Mouse (Mus musculus): ENCODE data around the gene Flt3l. TPM values are rescaled to one million over a fixed set of nuclear protein-coding genes. Genes with fewer than 3 reads are reported as not detected.
"Not testable (repeated sequence)": the region's sequence is repeated elsewhere in the genome, so short reads cannot be mapped to it uniquely, and the experiment has no call there.

The Flt3l gene
- polyA plus RNA-seq, 1 experiment from 2014 or later = 2.2 TPM

- Histone ChIP-seq H3K4me1 (replicated peaks; ENCODE audit: control insufficient read depth, insufficient read depth) (0 out of 2 replicates have a peak, but pooled peaks cover 3% of the 10 kb centered on the region), H3K4me3 (ENCODE audit: low read depth, low read length) (no peak overlapping the region), H3K27me3 (ENCODE audit: control insufficient read depth, insufficient read depth, low read length) (no peaks in the 10 kb centered on the region), H3K36me3 (ENCODE audit: control insufficient read depth, insufficient read depth, low read length) (peaks cover 18% of the 10 kb centered on the region; the same call in 1 of the 2 replicates), H3K27ac (replicated peaks) (no peak overlapping the region), H3K9me3 (ENCODE audit: control insufficient read depth, low read length) (no peaks in the 10 kb centered on the region), H3K9ac (ENCODE audit: low read length) (no peak overlapping the region), H3K4me2 (replicated peaks; ENCODE audit: low read depth) (no peak overlapping the region)
- no peak for ATAC-seq (ENCODE audit: low FRiP score, low TSS enrichment)
- no peak for DNase-seq (ENCODE audit: low spot score)
- TF ChIP-seq CTCF (IDR thresholded peaks at IDR 0.05; ENCODE audit: low read depth) = no peak
- no peak for TF ChIP-seq EP300 (optimal IDR thresholded peaks at IDR 0.05)
- WGBS = 73% methylated on average over 5 of the region's 5 CpGs
These were observed 16.2 kb downstream of the Flt3l start for GRCm38 (mm10) chr7:45119780-45120709.

DNA sequence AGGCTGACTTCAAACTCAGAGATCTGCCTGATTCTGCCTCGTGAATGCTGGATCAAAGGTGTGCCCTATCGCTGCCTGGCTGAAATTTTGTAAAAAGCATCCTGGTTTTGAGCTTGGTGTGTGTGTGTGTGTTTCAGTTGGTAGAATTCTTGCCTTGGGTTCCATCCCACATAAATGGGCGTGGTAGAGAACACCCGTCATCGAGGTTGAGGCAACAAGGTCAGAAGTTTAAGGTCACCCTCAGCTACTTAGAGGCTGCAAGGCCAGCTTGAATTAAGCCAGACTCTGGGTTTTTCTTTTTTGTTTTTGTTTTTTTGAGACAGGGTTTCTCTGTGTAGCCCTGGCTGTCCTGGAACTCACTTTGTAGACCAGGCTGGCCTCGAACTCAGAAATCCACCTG is 17.9 kb downstream of the Flt3l start:
- H3K9me3 ChIP-seq (ENCODE audit: control insufficient read depth, low read length) = no peaks in the 10 kb centered on the region
- DNase-seq (ENCODE audit: low spot score) = no peak
- TF ChIP-seq CTCF (IDR thresholded peaks at IDR 0.05; ENCODE audit: low read depth) (no peak), EP300 (optimal IDR thresholded peaks at IDR 0.05) (no peak)
- ATAC-seq (ENCODE audit: low FRiP score, low TSS enrichment) = no peak
- 0 out of 2 replicates have a peak, but pooled peaks cover 3% of the 10 kb centered on the region for H3K4me1 ChIP-seq (replicated peaks; ENCODE audit: control insufficient read depth, insufficient read depth)
- H3K27ac ChIP-seq (replicated peaks) = no peak overlapping the region
- peaks cover 18% of the 10 kb centered on the region; the same call in 1 of the 2 replicates for H3K36me3 ChIP-seq (ENCODE audit: control insufficient read depth, insufficient read depth, low read length)
- H3K4me2 ChIP-seq (replicated peaks; ENCODE audit: low read depth) = no peak overlapping the region
- 73% methylated on average over 6 of the region's 6 CpGs for WGBS
- H3K27me3 ChIP-seq (ENCODE audit: control insufficient read depth, insufficient read depth, low read length) = no peaks in the 10 kb centered on the region
- no peak overlapping the region for H3K9ac ChIP-seq (ENCODE audit: low read length)
- no peak overlapping the region for H3K4me3 ChIP-seq (ENCODE audit: low read depth, low read length)

- no peak for TF ChIP-seq CTCF (IDR thresholded peaks at IDR 0.05; ENCODE audit: low read depth)
- TF ChIP-seq EP300 (optimal IDR thresholded peaks at IDR 0.05) = no peak
- Histone ChIP-seq H3K4me2 (replicated peaks; ENCODE audit: low read depth) (no peak overlapping the region), H3K4me3 (ENCODE audit: low read depth, low read length) (no peak overlapping the region), H3K9me3 (ENCODE audit: control insufficient read depth, low read length) (no peaks in the 10 kb centered on the region), H3K4me1 (replicated peaks; ENCODE audit: control insufficient read depth, insufficient read depth) (no peaks in the 10 kb centered on the region), H3K36me3 (ENCODE audit: control insufficient read depth, insufficient read depth, low read length) (peaks cover 18% of the 10 kb centered on the region; the same call in 1 of the 2 replicates), H3K27me3 (ENCODE audit: control insufficient read depth, insufficient read depth, low read length) (no peaks in the 10 kb centered on the region), H3K27ac (replicated peaks) (no peak overlapping the region; the same call in 1 of the 2 replicates), H3K9ac (ENCODE audit: low read length) (peak overlapping the region; percentile 35; the same call in 1 of the 2 replicates)
- DNase-seq (ENCODE audit: low spot score) (no peak), ATAC-seq (ENCODE audit: low FRiP score, low TSS enrichment) (no peak)
- WGBS = 74% methylated on average over 8 of the region's 8 CpGs
These were observed 18.7 kb downstream of the Flt3l start for GRCm38 (mm10) chr7:45117566-45117965.

GRCm38 (mm10) chr7:45113476-45113875 is 22.8 kb downstream of the Flt3l start:
- H3K27ac ChIP-seq (replicated peaks) = no peak overlapping the region
- H3K9me3 ChIP-seq (ENCODE audit: control insufficient read depth, low read length) = no peaks in the 10 kb centered on the region
- WGBS = 61% methylated on average over 2 of the region's 2 CpGs
- no peak overlapping the region for H3K4me3 ChIP-seq (ENCODE audit: low read depth, low read length)
- H3K4me2 ChIP-seq (replicated peaks; ENCODE audit: low read depth) = no peak overlapping the region
- no peaks in the 10 kb centered on the region for H3K27me3 ChIP-seq (ENCODE audit: control insufficient read depth, insufficient read depth, low read length)
- DNase-seq (ENCODE audit: low spot score) = no peak
- ATAC-seq (ENCODE audit: low FRiP score, low TSS enrichment) = no peak
- no peaks in the 10 kb centered on the region for H3K36me3 ChIP-seq (ENCODE audit: control insufficient read depth, insufficient read depth, low read length)
- H3K9ac ChIP-seq (ENCODE audit: low read length) = no peak overlapping the region
- no peaks in the 10 kb centered on the region for H3K4me1 ChIP-seq (replicated peaks; ENCODE audit: control insufficient read depth, insufficient read depth)
- TF ChIP-seq EP300 (optimal IDR thresholded peaks at IDR 0.05) = no peak
- TF ChIP-seq CTCF (IDR thresholded peaks at IDR 0.05; ENCODE audit: low read depth) = no peak

GRCm38 (mm10) chr7:45112529-45112928 is 23.7 kb downstream of the Flt3l start:
- ATAC-seq (ENCODE audit: low FRiP score, low TSS enrichment) = no peak
- WGBS = 51% methylated on average over 3 of the region's 3 CpGs

DNA sequence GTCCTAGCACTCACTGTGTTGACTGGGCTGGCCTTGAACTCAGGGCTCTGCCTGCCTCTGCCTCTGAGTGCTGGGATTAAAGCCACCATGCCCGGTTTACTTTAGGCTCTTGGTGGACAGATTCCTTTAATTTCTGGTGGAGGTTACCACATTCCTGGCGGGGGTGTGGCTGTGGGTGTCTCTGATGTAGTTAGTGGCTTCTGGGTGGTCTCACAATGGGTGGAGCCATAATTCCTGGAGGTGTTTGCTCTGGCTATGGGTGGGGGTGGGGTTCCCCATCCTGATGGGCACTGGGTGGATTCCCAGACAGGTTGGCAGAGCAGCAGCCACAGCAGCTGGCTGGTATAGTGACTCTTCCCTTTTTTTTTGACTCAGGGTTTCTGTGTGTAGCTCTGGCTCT is 24.3 kb downstream of the Flt3l start:
- H3K4me2 ChIP-seq (replicated peaks; ENCODE audit: low read depth) = no peak overlapping the region
- DNase-seq (ENCODE audit: low spot score) = no peak
- TF ChIP-seq EP300 (optimal IDR thresholded peaks at IDR 0.05) (no peak), CTCF (IDR thresholded peaks at IDR 0.05; ENCODE audit: low read depth) (no peak)
- no peak for ATAC-seq (ENCODE audit: low FRiP score, low TSS enrichment)
- no peak overlapping the region for H3K27ac ChIP-seq (replicated peaks)
- H3K4me3 ChIP-seq (ENCODE audit: low read depth, low read length) = no peak overlapping the region
- H3K9me3 ChIP-seq (ENCODE audit: control insufficient read depth, low read length) = no peaks in the 10 kb centered on the region
- H3K36me3 ChIP-seq (ENCODE audit: control insufficient read depth, insufficient read depth, low read length) = no peaks in the 10 kb centered on the region
- no peaks in the 10 kb centered on the region for H3K27me3 ChIP-seq (ENCODE audit: control insufficient read depth, insufficient read depth, low read length)
- H3K4me1 ChIP-seq (replicated peaks; ENCODE audit: control insufficient read depth, insufficient read depth) = no peaks in the 10 kb centered on the region
- whole genome bisulfite sequencing = 48% methylated on average over 2 of the region's 2 CpGs
- no peak overlapping the region for H3K9ac ChIP-seq (ENCODE audit: low read length)

More at GRCm38 (mm10) chr7:45112529-45112928, 23.7 kb downstream of the Flt3l start:
- Histone ChIP-seq H3K9me3 (ENCODE audit: control insufficient read depth, low read length) (no peaks in the 10 kb centered on the region), H3K4me3 (ENCODE audit: low read depth, low read length) (no peak overlapping the region), H3K27me3 (ENCODE audit: control insufficient read depth, insufficient read depth, low read length) (no peaks in the 10 kb centered on the region), H3K4me2 (replicated peaks; ENCODE audit: low read depth) (no peak overlapping the region), H3K9ac (ENCODE audit: low read length) (no peak overlapping the region), H3K4me1 (replicated peaks; ENCODE audit: control insufficient read depth, insufficient read depth) (no peaks in the 10 kb centered on the region), H3K36me3 (ENCODE audit: control insufficient read depth, insufficient read depth, low read length) (no peaks in the 10 kb centered on the region), H3K27ac (replicated peaks) (no peak overlapping the region)
- DNase-seq (ENCODE audit: low spot score) = no peak
- no peak for TF ChIP-seq CTCF (IDR thresholded peaks at IDR 0.05; ENCODE audit: low read depth)
- TF ChIP-seq EP300 (optimal IDR thresholded peaks at IDR 0.05) = no peak

GRCm38 (mm10) chr7:45110089-45110488 is 26.1 kb downstream of the Flt3l start:
- ATAC-seq (ENCODE audit: low FRiP score, low TSS enrichment); H3K27me3 ChIP-seq (ENCODE audit: control insufficient read depth, insufficient read depth, low read length); H3K9me3 ChIP-seq (ENCODE audit: control insufficient read depth, low read length); H3K4me2 ChIP-seq (replicated peaks; ENCODE audit: low read depth); DNase-seq (ENCODE audit: low spot score); H3K36me3 ChIP-seq (ENCODE audit: control insufficient read depth, insufficient read depth, low read length); H3K9ac ChIP-seq (ENCODE audit: low read length); H3K4me1 ChIP-seq (replicated peaks; ENCODE audit: control insufficient read depth, insufficient read depth); H3K27ac ChIP-seq (replicated peaks); H3K4me3 ChIP-seq (ENCODE audit: low read depth, low read length): not testable (repeated sequence)
- WGBS = 88% methylated on average over 4 of the region's 4 CpGs

Data from stomach, postnatal 0 days (tissue).